Mouse (Mus musculus): ENCODE results near the gene Kcnk7.

Gene Kcnk7

DNA sequence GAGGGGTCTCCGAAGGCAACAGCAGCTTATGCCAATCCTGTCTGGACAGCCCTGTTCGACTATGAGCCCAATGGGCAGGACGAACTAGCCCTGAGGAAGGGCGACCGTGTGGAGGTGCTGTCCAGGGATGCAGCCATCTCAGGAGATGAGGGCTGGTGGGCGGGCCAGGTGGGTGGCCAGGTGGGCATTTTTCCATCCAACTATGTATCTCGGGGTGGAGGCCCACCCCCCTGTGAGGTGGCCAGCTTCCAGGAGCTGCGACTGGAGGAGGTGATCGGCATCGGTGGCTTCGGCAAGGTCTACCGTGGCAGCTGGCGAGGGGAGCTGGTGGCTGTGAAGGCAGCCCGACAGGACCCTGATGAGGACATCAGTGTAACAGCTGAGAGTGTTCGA is 13.8 kb upstream of the Kcnk7 start:
- peak; percentile 42 to 44 for DNase-seq

- DNase-seq = no peak
Observed at GRCm38 (mm10) chr19:5691601-5692000, 12.6 kb upstream of the Kcnk7 start.

DNA sequence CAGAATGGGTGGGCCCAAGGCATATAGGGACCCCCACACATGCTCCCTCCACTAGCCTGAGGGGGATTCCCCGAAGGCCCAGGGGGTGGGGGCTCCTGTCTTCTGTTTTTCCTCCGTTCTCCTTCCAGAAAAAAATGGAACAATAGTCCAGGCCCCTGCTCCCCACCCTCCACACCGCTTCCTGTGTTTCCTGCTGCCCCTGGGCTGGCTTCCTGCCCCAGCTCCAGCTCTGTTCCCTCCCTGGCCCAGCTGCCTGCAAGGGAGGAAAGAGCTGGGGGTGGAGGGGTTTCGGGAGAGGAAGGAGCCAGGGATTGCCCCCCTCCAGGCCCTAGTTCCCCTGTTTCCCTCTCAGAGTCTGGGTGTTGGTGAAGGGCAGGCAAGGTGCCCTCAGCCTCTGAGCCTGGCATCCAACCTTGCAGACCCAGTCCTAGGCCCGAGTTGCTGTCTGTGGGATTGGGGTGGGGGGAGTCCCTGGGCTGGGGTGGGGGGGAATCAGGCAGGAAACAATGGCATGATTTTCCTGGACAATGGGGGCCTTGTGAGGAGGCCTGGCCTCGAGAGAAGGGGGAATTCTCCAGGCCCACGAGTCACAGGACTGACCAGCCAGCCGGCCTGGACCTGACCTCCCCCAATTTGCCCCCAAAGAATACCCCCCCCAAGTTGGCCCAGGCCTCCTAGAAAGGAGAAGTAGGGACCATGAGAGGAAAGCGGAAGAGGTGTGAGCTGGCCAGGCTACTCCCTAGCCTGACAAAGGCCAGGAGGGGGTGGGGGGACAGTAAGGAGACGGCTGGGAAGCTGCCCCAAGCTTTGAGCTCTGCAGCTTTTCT is 11.9 kb upstream of the Kcnk7 start:
- peak; percentile 59 to 66 for DNase-seq

DNA sequence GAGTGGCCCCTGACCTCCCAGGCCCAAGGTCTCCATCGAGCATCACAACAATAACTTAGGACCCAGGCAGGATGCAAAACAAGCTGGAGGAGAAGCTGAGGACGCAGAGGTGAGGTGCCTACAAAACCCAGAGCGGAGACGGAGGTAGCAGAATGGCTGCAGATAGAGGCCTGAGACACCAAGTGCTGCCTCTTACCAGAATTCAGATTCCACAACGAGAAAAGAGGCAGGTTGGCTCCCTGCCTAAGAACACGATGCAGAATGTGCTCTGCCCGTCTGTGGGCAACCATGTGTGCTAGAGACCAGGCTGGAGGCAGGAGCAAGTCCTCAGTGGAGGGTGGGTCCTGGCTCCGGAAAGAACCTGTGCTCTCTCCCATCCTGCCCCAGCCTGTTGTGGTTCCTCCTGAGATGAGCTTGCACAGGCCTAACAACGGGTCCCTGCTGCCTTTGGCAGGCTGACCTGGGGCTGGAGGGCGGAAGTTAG is 11.2 kb upstream of the Kcnk7 start:
- no peak for DNase-seq

GRCm38 (mm10) chr19:5693801-5694200 is 10.4 kb upstream of the Kcnk7 start:
- DNase-seq = no peak

DNA sequence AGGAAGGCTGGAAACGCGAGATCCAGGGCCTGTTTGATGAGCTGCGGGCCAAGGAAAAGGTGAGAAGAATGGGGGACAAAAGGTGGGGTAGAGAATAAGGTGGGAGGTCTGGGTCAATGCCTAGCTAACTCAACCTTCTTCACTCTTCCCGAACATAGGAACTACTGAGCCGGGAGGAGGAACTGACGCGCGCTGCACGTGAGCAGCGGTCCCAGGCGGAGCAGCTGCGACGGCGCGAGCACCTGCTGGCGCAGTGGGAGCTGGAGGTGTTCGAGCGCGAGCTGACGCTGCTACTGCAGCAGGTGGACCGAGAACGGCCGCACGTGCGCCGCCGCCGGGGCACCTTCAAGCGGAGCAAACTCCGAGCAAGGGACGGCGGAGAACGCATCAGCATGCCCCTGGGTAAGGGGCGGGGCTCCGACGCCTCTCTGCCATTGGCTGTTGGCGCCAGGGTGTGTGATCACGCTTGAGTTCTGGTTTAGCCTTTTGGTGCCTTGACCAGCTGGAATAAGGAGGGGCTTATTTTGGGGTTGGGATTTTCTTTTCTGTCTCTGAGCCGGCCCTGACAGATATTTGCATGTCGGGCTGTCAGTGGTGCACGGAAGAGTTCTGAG is 8.2 kb upstream of the Kcnk7 start:
- DNase-seq = no peak

DNA sequence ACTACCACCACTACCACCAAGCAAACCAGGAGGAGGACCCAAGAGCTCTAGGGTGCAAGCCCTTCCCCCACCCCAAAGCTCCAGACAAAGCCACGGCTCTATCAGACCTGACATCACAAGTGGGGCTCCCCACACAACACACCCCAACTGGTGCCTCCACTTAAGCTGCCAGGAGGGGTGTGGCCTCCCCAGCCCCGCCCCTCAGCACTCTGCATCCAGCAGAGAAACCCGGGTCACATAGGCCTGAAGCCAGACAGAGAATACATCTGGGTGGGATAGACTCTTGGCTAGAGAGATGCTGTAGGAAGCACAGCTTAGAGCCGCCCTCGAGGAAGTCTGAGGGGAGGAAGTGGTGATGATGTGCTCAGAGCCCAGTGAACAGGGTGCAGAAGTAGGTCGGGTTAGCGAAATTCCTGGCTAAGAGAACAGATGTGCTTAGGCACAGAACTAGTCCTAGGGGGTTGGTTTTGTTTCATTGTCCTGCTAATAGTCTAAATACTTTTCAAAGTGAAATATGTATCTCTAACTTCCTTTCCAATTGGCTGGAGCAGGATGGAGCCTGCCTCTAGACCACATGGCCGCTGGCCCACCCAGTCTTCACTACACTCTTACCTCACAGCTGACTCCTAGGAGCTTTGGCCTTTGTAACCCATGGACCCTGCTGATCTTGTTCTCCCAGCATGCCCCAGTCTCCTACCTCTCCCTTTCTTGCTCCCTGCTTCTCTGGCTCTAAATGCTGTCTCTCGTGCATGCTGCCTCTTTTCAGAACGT is 819 bp downstream of the Kcnk7 start:
- DNase-seq = no peak

DNA sequence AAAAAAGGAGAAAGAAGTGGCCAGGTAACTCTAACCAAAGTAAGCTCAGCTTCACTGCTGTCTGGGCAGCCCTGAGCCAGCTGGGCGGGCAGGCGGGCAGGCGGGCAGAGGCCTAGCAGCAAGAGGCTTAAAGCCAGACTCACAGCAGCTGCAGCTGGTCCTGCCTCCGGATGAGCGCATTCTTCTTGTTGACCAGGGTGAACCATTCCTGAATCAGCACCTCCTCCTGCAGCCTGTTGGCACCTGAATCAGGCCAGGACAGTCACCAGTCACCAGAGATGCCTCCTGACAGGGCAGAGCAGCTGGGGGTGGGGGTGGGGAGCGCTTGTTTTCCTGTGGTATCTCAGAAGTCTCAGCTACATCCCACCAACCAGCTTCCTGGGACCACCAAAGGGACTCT is 5.9 kb downstream of the Kcnk7 start:
- no peak for DNase-seq

GRCm38 (mm10) chr19:5710581-5710980 is 6.4 kb downstream of the Kcnk7 start:
- no peak for DNase-seq

GRCm38 (mm10) chr19:5711218-5711617 is 7.1 kb downstream of the Kcnk7 start:
- peak; percentile 72 to 88 for DNase-seq

DNA sequence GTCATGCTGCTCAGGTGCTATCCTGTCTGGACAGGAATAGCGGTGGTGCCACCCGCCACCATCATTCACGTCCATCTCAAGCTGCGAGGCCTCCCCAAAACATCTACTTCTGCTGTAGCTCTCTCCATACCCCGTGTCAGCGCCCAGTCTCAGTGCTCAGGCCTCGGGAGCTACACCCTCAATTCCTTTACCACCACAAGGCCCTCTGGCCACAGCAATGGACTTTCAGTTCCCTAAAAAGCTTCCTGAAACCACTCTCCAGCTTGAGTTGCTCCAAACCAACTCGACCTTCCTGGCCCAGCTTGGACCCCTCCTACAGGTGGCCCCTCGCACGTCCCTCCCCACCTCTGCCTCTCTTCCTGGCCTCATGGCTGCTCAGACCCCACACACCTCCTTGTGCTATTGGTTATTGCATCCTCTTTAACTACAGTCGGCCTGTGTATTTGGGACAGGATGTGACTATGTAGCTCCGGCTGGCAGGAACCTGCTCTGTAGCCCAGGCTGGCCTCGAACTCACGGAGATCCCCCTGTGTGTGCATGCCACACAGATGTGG is 7.8 kb downstream of the Kcnk7 start:
- no peak for DNase-seq

- DNase-seq = no peak
Observed at GRCm38 (mm10) chr19:5713255-5713654, 9.1 kb downstream of the Kcnk7 start.

DNA sequence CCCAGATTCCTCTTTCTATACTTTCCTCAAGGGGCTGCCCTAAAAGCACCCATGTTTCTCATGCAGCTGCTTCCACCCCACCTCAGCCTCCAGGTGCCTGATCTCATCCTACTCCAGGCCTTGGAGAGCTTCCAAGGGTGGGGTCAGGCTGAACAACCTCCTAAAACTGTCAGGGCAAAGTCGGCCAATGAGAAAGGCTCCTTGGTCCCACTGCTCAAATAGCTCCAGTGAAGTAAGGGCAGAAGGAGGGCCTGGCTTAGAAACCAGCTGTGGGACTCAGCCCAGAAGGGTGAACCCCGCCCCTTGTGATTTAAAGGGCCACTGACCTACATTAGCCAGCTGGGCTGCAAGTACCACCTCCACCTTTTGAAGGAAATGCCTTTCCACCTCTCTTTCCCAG is 9.6 kb downstream of the Kcnk7 start:
- DNase-seq = peak; percentile 66 to 80

DNA sequence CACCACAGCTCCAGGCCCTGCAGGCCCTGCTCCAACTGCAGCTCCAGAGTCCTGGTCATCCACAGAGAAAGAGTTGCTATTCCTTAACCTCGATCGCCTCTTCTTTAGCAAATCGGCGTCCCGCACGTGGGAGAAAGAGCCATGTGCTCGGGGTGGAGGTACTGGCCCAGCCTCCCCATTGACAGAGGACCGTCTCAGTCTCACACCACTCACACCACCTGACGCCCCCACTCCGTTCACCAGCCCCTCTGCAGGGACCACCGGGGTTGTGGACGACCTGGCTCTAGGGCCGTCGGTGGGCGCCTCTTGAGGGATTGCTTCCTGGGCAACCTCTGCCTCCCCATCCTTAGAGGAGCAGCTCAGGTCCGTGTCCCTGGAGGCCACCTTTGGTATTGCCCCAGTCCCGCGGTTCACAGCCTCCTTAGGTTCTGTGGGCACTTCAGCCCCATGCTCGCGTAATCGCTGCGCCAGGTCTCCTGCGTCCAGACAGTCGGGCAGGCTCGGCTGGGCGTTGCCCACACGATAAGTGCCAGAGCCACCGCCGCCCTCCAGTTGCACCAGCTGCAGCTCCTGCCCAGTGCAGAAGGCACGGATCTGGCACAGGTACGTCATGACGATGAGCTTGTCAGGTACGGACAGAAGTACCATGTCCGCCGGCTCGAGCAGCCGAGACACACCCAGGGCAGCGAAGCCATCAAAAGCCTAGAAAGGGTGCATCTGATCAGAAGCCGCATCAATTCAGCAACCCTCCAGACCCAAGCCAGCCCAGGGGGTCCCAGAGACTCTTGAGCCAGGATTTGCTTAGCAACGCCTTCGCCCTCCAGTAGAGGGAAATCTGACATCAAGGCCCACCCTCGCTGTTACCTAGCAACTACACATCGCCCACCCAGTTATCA is 11.9 kb downstream of the Kcnk7 start:
- peak in 1 of 2 experiments; percentile 39 for DNase-seq

- no peak for DNase-seq
Observed at GRCm38 (mm10) chr19:5716955-5717354, 12.8 kb downstream of the Kcnk7 start.

DNA sequence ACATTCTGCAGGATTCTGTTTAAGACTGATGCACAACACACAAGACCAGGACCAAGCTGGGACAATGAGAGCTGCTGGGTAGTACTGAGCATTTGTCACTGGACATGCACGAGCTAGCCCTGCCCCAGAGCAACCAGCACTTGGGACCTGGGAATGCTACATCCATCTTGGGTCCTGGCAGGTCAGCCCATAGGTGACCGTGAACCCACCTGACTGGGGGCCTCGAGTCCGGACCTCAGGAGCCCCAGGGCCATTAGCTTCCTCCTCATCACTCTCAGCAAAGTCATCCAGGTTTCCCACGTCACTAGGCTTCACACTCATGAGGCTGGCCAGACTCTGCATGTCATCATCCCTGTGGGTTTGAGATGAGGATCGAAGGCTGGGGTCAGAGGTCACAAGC is 17.1 kb downstream of the Kcnk7 start:
- DNase-seq = no peak

DNA sequence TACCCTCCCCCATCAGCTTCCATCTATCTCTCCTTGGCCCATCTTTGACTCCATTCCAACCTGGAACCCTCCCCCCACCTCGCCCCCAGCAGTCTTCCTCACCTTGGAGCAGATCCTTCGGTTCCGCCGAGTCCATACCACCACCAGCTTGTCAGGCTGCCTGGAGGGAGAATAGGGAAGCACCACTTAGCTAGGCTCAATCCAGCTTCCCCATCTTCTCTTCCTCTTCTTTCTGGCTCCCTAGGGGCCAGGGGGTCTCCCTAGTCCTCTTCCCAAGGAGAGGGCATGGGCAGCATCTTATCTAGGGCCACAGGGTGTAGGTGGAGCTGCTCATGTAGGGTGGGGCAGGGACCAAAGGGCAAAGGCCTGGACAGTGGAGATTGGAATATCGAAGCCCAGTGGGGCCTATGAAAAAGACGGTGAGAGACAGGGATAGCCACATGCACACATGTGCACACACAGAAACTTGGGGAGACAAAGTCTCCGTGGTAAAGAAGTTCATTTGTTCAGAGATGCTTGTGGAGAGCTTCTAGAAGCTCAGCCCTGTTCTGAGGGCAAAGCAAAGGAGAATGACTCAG is 18.8 kb downstream of the Kcnk7 start:
- DNase-seq = no peak

DNA sequence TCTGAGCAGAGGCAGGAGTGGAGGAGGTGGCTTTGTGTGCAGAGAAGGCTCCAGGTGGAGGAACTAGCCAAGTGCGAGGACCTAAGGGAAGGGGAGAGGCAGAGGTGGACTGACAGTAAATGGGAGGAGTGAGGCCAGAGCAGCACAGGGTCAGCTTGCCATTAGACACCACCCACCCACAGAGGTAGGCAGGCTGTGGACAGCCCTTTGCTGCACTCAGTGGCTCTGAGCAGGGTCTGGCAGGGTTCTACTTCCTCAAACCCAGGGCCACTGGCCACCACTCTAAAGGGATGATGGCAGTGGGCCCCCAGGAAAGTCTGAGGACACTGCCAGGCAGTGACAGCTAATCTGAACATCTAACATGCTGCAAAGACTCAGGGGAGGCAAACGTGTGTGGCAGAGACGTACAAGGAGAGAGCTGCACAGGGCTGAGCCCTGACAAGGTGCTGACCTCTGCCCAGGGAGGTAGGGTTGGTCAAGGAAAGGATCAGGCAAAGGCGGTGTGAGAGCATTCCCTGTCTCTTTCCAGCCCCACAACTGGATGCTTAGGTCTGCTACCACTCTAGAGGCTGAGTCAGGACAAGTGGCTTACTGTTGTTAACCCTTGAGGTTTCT is 19.9 kb downstream of the Kcnk7 start:
- DNase-seq = no peak

- peak; percentile 69 to 77 for DNase-seq
Observed at GRCm38 (mm10) chr19:5724549-5724941, 20.4 kb downstream of the Kcnk7 start.

DNA sequence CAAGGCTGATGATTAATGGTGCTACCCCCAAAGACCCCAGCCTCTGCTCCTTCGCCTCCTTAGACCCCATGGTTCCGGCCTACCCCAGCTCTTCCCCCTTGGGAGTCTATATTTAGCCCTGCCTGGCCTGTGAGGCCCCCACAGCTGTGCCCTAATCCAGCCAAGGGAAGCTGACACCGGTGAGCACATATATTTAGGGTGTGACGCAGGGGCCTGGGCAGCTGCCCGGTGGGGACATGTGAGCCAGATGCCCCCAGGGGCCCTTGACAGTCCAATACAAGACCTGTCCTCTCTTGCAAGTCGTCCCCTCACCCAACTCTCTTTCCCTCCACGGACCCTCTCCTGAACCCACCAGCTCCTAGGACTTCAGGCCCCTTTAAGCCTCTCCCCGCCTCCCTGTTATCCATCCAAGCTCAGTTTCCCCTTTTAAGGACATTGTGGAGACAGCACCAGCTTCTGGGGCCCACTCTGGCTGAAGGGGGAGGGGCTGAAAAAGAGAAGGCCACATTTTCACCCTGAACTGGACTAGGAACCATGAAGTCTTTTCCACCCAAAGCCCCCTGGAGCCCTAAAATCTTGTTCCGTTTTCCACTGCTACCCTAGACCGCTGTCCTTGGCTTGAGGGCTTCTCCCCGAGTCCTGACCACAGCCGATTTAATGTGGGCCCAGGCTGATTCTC is 21.0 kb downstream of the Kcnk7 start:
- peak in 1 of 2 experiments; percentile 35 for DNase-seq
